Mouse (Mus musculus) macrophage (primary cell): ENCODE results near the gene Tubb5. TPM values are rescaled to one million over a fixed set of nuclear protein-coding genes. Genes with fewer than 3 reads are reported as not detected.

Experiments used
- H3K27ac ChIP-seq: fragments of 350-480 bp; formaldehyde crosslinking; 2 replicates; pipeline ENCODE4 v1.9.0; 2021
- H3K36me3 ChIP-seq: fragments of 350-480 bp; formaldehyde crosslinking; 2 replicates; pipeline ENCODE4 v1.9.0; 2021; ENCODE audit errors: inconsistent target
- H3K4me3 ChIP-seq: fragments of 350-480 bp; formaldehyde crosslinking; 2 replicates; pipeline ENCODE4 v1.9.0; 2021; ENCODE audit errors: inconsistent target
- H3K79me2 ChIP-seq: fragments of 350-480 bp; formaldehyde crosslinking; 2 replicates; pipeline ENCODE4 v1.9.0; 2021; ENCODE audit errors: inconsistent target
- WGBS: methylation state at CpG from one replicate; pipeline ENCODE4 v1.1.7; 2026; ENCODE audit warnings: inconsistent platforms; ENCODE audit not compliant: missing documents; 5-methylcytosine and 5-hydroxymethylcytosine counted together
- polyA plus RNA-seq: library from polyadenylated mRNA; stranded (reverse); fragments of 250-400 nt; gene quantifications from 3 replicates; pipeline ENCODE4 v1.2.4, GENCODE M21; 2018; ENCODE audit warnings: inconsistent platforms

The Tubb5 gene
- polyA plus RNA-seq, 1 experiment from 2014 or later = 205 TPM

- Histone ChIP-seq H3K79me2 (peaks cover 74% of the 10 kb centered on the region), H3K27ac (peak overlapping the region; percentile 98), H3K4me3 (peak overlapping the region; percentile 97), H3K36me3 (peaks cover 5% of the 10 kb centered on the region; the same call in 1 of the 2 replicates)
- WGBS = 2% methylated on average over 26 of the region's 26 CpGs
Observed at GRCm38 (mm10) chr17:35866911-35867890, 29.1 kb upstream of the Tubb5 start.

GRCm38 (mm10) chr17:35866281-35866831, 28.2 kb upstream of the Tubb5 start:
- Histone ChIP-seq H3K36me3 (peaks cover 4% of the 10 kb centered on the region; the same call in 1 of the 2 replicates), H3K4me3 (peak overlapping the region; percentile 97), H3K27ac (peak overlapping the region; percentile 98), H3K79me2 (peaks cover 65% of the 10 kb centered on the region)
- WGBS = under 1% methylated on average over 27 of the region's 38 CpGs

GRCm38 (mm10) chr17:35865481-35866280, 27.6 kb upstream of the Tubb5 start, which contains the start of gene Ppp1r18:
TSS of gene Ppp1r18 (plus strand) at chr17:35865593.
- WGBS = 0% methylated on average over 48 of the region's 48 CpGs
- no peaks in the 10 kb centered on the region for H3K36me3 ChIP-seq
- H3K79me2 ChIP-seq = peaks cover 59% of the 10 kb centered on the region
- H3K27ac ChIP-seq = peak within 1 kb of the TSS; percentile 98
- peak within 1 kb of the TSS; percentile 97 for H3K4me3 ChIP-seq

GRCm38 (mm10) chr17:35864832-35865353, 26.8 kb upstream of the Tubb5 start:
- Histone ChIP-seq H3K79me2 (peaks cover 54% of the 10 kb centered on the region), H3K4me3 (peak overlapping the region; percentile 97), H3K36me3 (no peaks in the 10 kb centered on the region), H3K27ac (peak overlapping the region; percentile 98)
- WGBS = 59% methylated on average over 10 of the region's 10 CpGs

GRCm38 (mm10) chr17:35861198-35861857, 23.2 kb upstream of the Tubb5 start, which contains the start of gene Nrm:
TSS of gene Nrm (plus strand) at chr17:35861318.
- Histone ChIP-seq H3K79me2 (peaks cover 20% of the 10 kb centered on the region; the same call in 1 of the 2 replicates), H3K36me3 (no peaks in the 10 kb centered on the region), H3K27ac (peak within 1 kb of the TSS; percentile 71), H3K4me3 (peak within 1 kb of the TSS; percentile 23)
- WGBS = 2% methylated on average over 46 of the region's 47 CpGs

GRCm38 (mm10) chr17:35860831-35861197, 22.7 kb upstream of the Tubb5 start:
- H3K27ac ChIP-seq = peak overlapping the region; percentile 39

GRCm38 (mm10) chr17:35859835-35860234, 21.7 kb upstream of the Tubb5 start:
- H3K79me2 ChIP-seq = peaks cover 20% of the 10 kb centered on the region; the same call in 1 of the 2 replicates
- H3K36me3 ChIP-seq = no peaks in the 10 kb centered on the region
- 66% methylated on average over 2 of the region's 2 CpGs for WGBS
- H3K4me3 ChIP-seq = no peak overlapping the region
- peak overlapping the region; percentile 19 for H3K27ac ChIP-seq

More at GRCm38 (mm10) chr17:35860831-35861197, 22.7 kb upstream of the Tubb5 start:
- 10% methylated on average over 12 of the region's 12 CpGs for WGBS
- Histone ChIP-seq H3K4me3 (no peak overlapping the region; the same call in 1 of the 2 replicates), H3K36me3 (no peaks in the 10 kb centered on the region), H3K79me2 (peaks cover 20% of the 10 kb centered on the region; the same call in 1 of the 2 replicates)

- no peak overlapping the region for H3K4me3 ChIP-seq
- no peaks in the 10 kb centered on the region for H3K36me3 ChIP-seq
- H3K79me2 ChIP-seq = peaks cover 17% of the 10 kb centered on the region; the same call in 1 of the 2 replicates
- 0 out of 2 replicates have a peak overlapping the region, but pooled peaks have one; percentile 19 for H3K27ac ChIP-seq
- 83% methylated on average over 1 of the region's 1 CpGs for WGBS
Observed at GRCm38 (mm10) chr17:35859371-35859770, 21.3 kb upstream of the Tubb5 start.

GRCm38 (mm10) chr17:35850974-35851373, 12.9 kb upstream of the Tubb5 start:
- no peak overlapping the region for H3K4me3 ChIP-seq
- peaks cover 28% of the 10 kb centered on the region for H3K36me3 ChIP-seq
- WGBS = 74% methylated on average over 3 of the region's 3 CpGs
- H3K79me2 ChIP-seq = no peaks in the 10 kb centered on the region
- H3K27ac ChIP-seq = no peak overlapping the region

- WGBS = 60% methylated on average over 1 of the region's 1 CpGs
- Histone ChIP-seq H3K36me3 (peaks cover 38% of the 10 kb centered on the region), H3K27ac (no peak overlapping the region), H3K4me3 (no peak overlapping the region), H3K79me2 (peaks cover 6% of the 10 kb centered on the region; the same call in 1 of the 2 replicates)
Observed at GRCm38 (mm10) chr17:35848112-35848511, 10.0 kb upstream of the Tubb5 start.

GRCm38 (mm10) chr17:35843514-35843913, 5.4 kb upstream of the Tubb5 start:
- H3K27ac ChIP-seq = no peak overlapping the region

GRCm38 (mm10) chr17:35842006-35842405, 3.9 kb upstream of the Tubb5 start:
- Histone ChIP-seq H3K4me3 (peak overlapping the region; percentile 74), H3K79me2 (peaks cover 31% of the 10 kb centered on the region), H3K27ac (peak overlapping the region; percentile 73), H3K36me3 (peaks cover 15% of the 10 kb centered on the region)
- WGBS = 8% methylated on average over 11 of the region's 11 CpGs

More at GRCm38 (mm10) chr17:35843514-35843913, 5.4 kb upstream of the Tubb5 start:
- Histone ChIP-seq H3K79me2 (peaks cover 21% of the 10 kb centered on the region), H3K4me3 (no peak overlapping the region), H3K36me3 (peaks cover 23% of the 10 kb centered on the region)
- 85% methylated on average over 3 of the region's 3 CpGs for WGBS
